Mouse (Mus musculus): ENCODE measurements around the gene Slc5a2. TPM values are rescaled to one million over a fixed set of nuclear protein-coding genes. Genes with fewer than 3 reads are reported as not detected.

Gene Slc5a2
- polyA plus RNA-seq, 1 experiment from 2014 or later = 0.29 TPM

GRCm38 (mm10) chr7:128310229-128310688 is 44.8 kb downstream of the Slc5a2 start:
- WGBS = 80% methylated on average over 8 of the region's 8 CpGs
- Histone ChIP-seq H3K36me3 (no peaks in the 10 kb centered on the region), H3K27ac (no peak overlapping the region), H3K27me3 (ENCODE audit: insufficient read depth, poor library complexity, severe bottlenecking) (0 out of 2 replicates have a peak, but pooled peaks cover 4% of the 10 kb centered on the region), H3K4me1 (replicated peaks) (peaks cover 6% of the 10 kb centered on the region; the same call in 1 of the 2 replicates), H3K4me3 (no peak overlapping the region), H3K9me3 (no peaks in the 10 kb centered on the region)
- DNase-seq (ENCODE audit: low spot score) = no peak

DNA sequence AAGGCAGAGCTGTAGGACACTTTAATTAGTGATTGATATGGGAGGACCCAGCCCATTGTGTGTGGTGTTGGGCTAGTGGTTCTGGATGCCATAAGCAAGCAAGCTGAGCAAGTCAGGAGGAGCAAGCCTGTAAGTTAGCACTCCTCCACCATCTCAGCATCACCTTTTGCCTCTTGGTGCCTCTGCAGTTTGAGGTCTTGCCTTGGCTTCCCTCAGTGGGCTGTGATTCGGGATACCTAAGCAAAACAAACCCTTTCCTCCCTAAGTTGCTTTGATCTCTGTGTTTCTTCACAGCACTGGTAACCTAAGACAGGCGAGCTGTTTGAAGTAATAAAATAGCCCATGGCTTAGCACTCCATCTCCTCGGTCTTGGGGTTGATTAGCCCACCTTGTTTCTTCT is 45.8 kb downstream of the Slc5a2 start:
- Histone ChIP-seq H3K4me3 (no peak overlapping the region), H3K4me1 (replicated peaks) (peaks cover 6% of the 10 kb centered on the region; the same call in 1 of the 2 replicates), H3K9me3 (no peaks in the 10 kb centered on the region), H3K27me3 (ENCODE audit: insufficient read depth, poor library complexity, severe bottlenecking) (0 out of 2 replicates have a peak, but pooled peaks cover 4% of the 10 kb centered on the region), H3K27ac (no peak overlapping the region), H3K36me3 (no peaks in the 10 kb centered on the region)
- 64% methylated on average over 3 of the region's 3 CpGs for WGBS
- no peak for DNase-seq (ENCODE audit: low spot score)

- 84% methylated on average over 8 of the region's 8 CpGs for WGBS
- Histone ChIP-seq H3K27ac (no peak overlapping the region), H3K9me3 (no peaks in the 10 kb centered on the region), H3K36me3 (no peaks in the 10 kb centered on the region), H3K4me1 (replicated peaks) (peaks cover 7% of the 10 kb centered on the region), H3K4me3 (no peak overlapping the region), H3K27me3 (ENCODE audit: insufficient read depth, poor library complexity, severe bottlenecking) (0 out of 2 replicates have a peak, but pooled peaks cover 4% of the 10 kb centered on the region)
- DNase-seq (ENCODE audit: low spot score) = no peak
Observed at GRCm38 (mm10) chr7:128311811-128312210, 46.4 kb downstream of the Slc5a2 start.

- 80% methylated on average over 13 of the region's 13 CpGs for WGBS
- H3K36me3 ChIP-seq = no peaks in the 10 kb centered on the region
- 0 out of 2 replicates have a peak, but pooled peaks cover 4% of the 10 kb centered on the region for H3K27me3 ChIP-seq (ENCODE audit: insufficient read depth, poor library complexity, severe bottlenecking)
- peaks cover 9% of the 10 kb centered on the region for H3K4me1 ChIP-seq (replicated peaks)
- no peaks in the 10 kb centered on the region for H3K9me3 ChIP-seq
- DNase-seq (ENCODE audit: low spot score) = no peak
- no peak overlapping the region for H3K27ac ChIP-seq
- H3K4me3 ChIP-seq = no peak overlapping the region
Observed at GRCm38 (mm10) chr7:128312375-128313059, 47.1 kb downstream of the Slc5a2 start.

DNA sequence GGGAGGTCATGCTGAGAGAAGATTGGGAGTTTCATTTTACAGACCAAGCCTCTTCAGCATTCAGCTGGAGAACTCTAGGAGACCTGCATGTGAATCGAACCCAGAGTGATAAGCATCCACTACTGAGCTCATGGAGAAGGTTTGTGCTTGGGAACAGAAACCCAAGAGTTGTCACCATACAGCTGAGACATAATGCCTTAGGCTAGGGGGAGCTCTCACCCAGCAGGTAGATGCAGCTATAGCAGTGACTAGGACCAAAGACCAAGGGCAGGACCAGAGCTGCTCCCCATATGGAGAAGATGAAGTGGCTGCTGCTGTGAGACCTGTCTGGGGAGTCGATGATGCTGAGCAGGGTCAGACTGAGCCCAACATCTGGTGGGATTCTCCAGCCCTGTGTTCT is 48.1 kb downstream of the Slc5a2 start:
- H3K27me3 ChIP-seq (ENCODE audit: insufficient read depth, poor library complexity, severe bottlenecking) = 0 out of 2 replicates have a peak, but pooled peaks cover 4% of the 10 kb centered on the region
- DNase-seq (ENCODE audit: low spot score) = no peak
- no peak overlapping the region for H3K27ac ChIP-seq
- H3K4me1 ChIP-seq (replicated peaks) = peaks cover 9% of the 10 kb centered on the region
- H3K36me3 ChIP-seq = no peaks in the 10 kb centered on the region
- 82% methylated on average over 2 of the region's 2 CpGs for WGBS
- H3K4me3 ChIP-seq = no peak overlapping the region
- no peaks in the 10 kb centered on the region for H3K9me3 ChIP-seq

- Histone ChIP-seq H3K27me3 (ENCODE audit: insufficient read depth, poor library complexity, severe bottlenecking) (0 out of 2 replicates have a peak, but pooled peaks cover 4% of the 10 kb centered on the region), H3K36me3 (no peaks in the 10 kb centered on the region), H3K27ac (no peak overlapping the region), H3K9me3 (no peaks in the 10 kb centered on the region), H3K4me3 (no peak overlapping the region), H3K4me1 (replicated peaks) (peaks cover 9% of the 10 kb centered on the region; the same call in 1 of the 2 replicates)
- no peak for DNase-seq (ENCODE audit: low spot score)
- 83% methylated on average over 7 of the region's 7 CpGs for WGBS
Observed at GRCm38 (mm10) chr7:128314491-128314890, 49.0 kb downstream of the Slc5a2 start.

GRCm38 (mm10) chr7:128317011-128317410 is 51.6 kb downstream of the Slc5a2 start:
- no peaks in the 10 kb centered on the region for H3K9me3 ChIP-seq
- WGBS = 48% methylated on average over 4 of the region's 4 CpGs

DNA sequence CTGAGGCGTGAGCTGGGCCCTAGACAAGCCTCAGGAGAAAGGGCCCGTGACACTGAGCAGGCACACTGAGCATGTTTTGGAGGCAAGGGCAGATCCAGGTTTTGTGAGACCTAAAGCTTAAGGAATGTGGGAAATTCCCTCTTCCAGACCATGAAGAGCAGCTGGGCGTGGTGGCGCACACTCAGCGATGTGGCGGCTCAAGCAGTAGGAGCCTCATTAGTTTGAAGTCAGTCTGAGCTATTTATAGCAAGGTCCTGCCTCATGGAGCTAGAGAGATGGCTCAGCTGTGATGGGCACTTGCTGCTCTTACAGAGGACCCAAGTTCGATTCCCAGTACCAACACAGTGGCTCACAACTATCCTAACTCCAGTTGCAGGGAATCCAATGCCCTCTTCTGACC is 53.7 kb downstream of the Slc5a2 start:
- H3K27me3 ChIP-seq (ENCODE audit: insufficient read depth, poor library complexity, severe bottlenecking) = no peaks in the 10 kb centered on the region
- DNase-seq (ENCODE audit: low spot score) = no peak
- H3K4me1 ChIP-seq (replicated peaks) = peaks cover 14% of the 10 kb centered on the region
- no peak overlapping the region for H3K4me3 ChIP-seq
- no peaks in the 10 kb centered on the region for H3K36me3 ChIP-seq
- no peaks in the 10 kb centered on the region for H3K9me3 ChIP-seq
- 83% methylated on average over 7 of the region's 7 CpGs for WGBS
- H3K27ac ChIP-seq = no peak overlapping the region

More at GRCm38 (mm10) chr7:128317011-128317410, 51.6 kb downstream of the Slc5a2 start:
- H3K27ac ChIP-seq = no peak overlapping the region
- no peak overlapping the region for H3K4me3 ChIP-seq
- peaks cover 16% of the 10 kb centered on the region for H3K4me1 ChIP-seq (replicated peaks)
- H3K27me3 ChIP-seq (ENCODE audit: insufficient read depth, poor library complexity, severe bottlenecking) = no peaks in the 10 kb centered on the region
- no peaks in the 10 kb centered on the region for H3K36me3 ChIP-seq
- no peak for DNase-seq (ENCODE audit: low spot score)

- no peaks in the 10 kb centered on the region for H3K36me3 ChIP-seq
- no peaks in the 10 kb centered on the region for H3K27me3 ChIP-seq (ENCODE audit: insufficient read depth, poor library complexity, severe bottlenecking)
- H3K27ac ChIP-seq = 0 out of 2 replicates have a peak overlapping the region, but pooled peaks have one; percentile 0
- WGBS = 89% methylated on average over 2 of the region's 2 CpGs
- H3K9me3 ChIP-seq = no peaks in the 10 kb centered on the region
- peaks cover 14% of the 10 kb centered on the region for H3K4me1 ChIP-seq (replicated peaks)
- DNase-seq (ENCODE audit: low spot score) = no peak
- no peak overlapping the region for H3K4me3 ChIP-seq
Observed at GRCm38 (mm10) chr7:128320219-128320816, 54.9 kb downstream of the Slc5a2 start.

GRCm38 (mm10) chr7:128321260-128321659 is 55.8 kb downstream of the Slc5a2 start:
- H3K36me3 ChIP-seq = no peaks in the 10 kb centered on the region
- H3K27me3 ChIP-seq (ENCODE audit: insufficient read depth, poor library complexity, severe bottlenecking) = no peaks in the 10 kb centered on the region
- DNase-seq (ENCODE audit: low spot score) = no peak
- H3K4me3 ChIP-seq = no peak overlapping the region
- H3K9me3 ChIP-seq = no peaks in the 10 kb centered on the region
- H3K27ac ChIP-seq = no peak overlapping the region
- 81% methylated on average over 7 of the region's 7 CpGs for WGBS
- H3K4me1 ChIP-seq (replicated peaks) = peaks cover 14% of the 10 kb centered on the region

Other genes with a start within 250 kb of the Slc5a2 start
- 0.58 and 0.73 TPM in 2 replicates for gene Itgam, start 203.0 kb upstream of the Slc5a2 start, polyA plus RNA-seq (2016; fragmentation: Nextera tagmentation; extraction: Ambion mirVana)
- 0.04 TPM in 1 of 2 replicates, not detected in the other for gene Gm49368, start 203.0 kb upstream of the Slc5a2 start, polyA plus RNA-seq (2016; fragmentation: Nextera tagmentation; extraction: Ambion mirVana)
- gene Itgax, start 136.1 kb upstream of the Slc5a2 start, polyA plus RNA-seq (2016; fragmentation: Nextera tagmentation; extraction: Ambion mirVana) = not detected in 2 replicates
- not detected in 2 replicates for gene Itgad, start 111.3 kb upstream of the Slc5a2 start, polyA plus RNA-seq (2016; fragmentation: Nextera tagmentation; extraction: Ambion mirVana)
- 0.25 TPM in 1 of 2 replicates, not detected in the other for gene Cox6a2, start 59.3 kb upstream of the Slc5a2 start, polyA plus RNA-seq (2016; fragmentation: Nextera tagmentation; extraction: Ambion mirVana)
- 16.7 and 19.6 TPM in 2 replicates for gene Armc5, start 28.3 kb upstream of the Slc5a2 start, polyA plus RNA-seq (2016; fragmentation: Nextera tagmentation; extraction: Ambion mirVana)
- 10.2 and 13.5 TPM in 2 replicates for gene 9130023H24Rik, start 27.6 kb upstream of the Slc5a2 start, polyA plus RNA-seq (2016; fragmentation: Nextera tagmentation; extraction: Ambion mirVana)
- gene Tgfb1i1, start 18.8 kb upstream of the Slc5a2 start, polyA plus RNA-seq (2016; fragmentation: Nextera tagmentation; extraction: Ambion mirVana) = 37.9 and 50.9 TPM in 2 replicates
- 24.7 and 26.8 TPM in 2 replicates for gene BC017158, start 32.5 kb downstream of the Slc5a2 start, polyA plus RNA-seq (2016; fragmentation: Nextera tagmentation; extraction: Ambion mirVana)
- gene Rgs10, start 153.1 kb downstream of the Slc5a2 start, polyA plus RNA-seq (2016; fragmentation: Nextera tagmentation; extraction: Ambion mirVana) = 6.8 and 11.5 TPM in 2 replicates
- 22.4 and 26.0 TPM in 2 replicates for gene Tial1, start 196.1 kb downstream of the Slc5a2 start, polyA plus RNA-seq (2016; fragmentation: Nextera tagmentation; extraction: Ambion mirVana)